Mouse (Mus musculus) thymus, postnatal 36 days (tissue): ENCODE data around the gene Itga9.

Experiments used
- DNase-seq, 2 experiments: peaks; one replicate each; pipeline ENCODE4 v3.0.0; 2022; ENCODE audit warnings: mixed read lengths in 2 of 2

Itga9 gene

GRCm38 (mm10) chr9:118693256-118693655 is 86.8 kb downstream of the Itga9 start:
- no peak for DNase-seq

- DNase-seq = no peak
Observed at GRCm38 (mm10) chr9:118694420-118694825, 87.9 kb downstream of the Itga9 start.

GRCm38 (mm10) chr9:118698191-118698590 is 91.7 kb downstream of the Itga9 start:
- DNase-seq = no peak

- DNase-seq = no peak
Observed at GRCm38 (mm10) chr9:118699716-118700115, 93.2 kb downstream of the Itga9 start.

GRCm38 (mm10) chr9:118700889-118701288 is 94.4 kb downstream of the Itga9 start:
- no peak for DNase-seq

- no peak for DNase-seq
Observed at GRCm38 (mm10) chr9:118701791-118702190, 95.3 kb downstream of the Itga9 start.

GRCm38 (mm10) chr9:118703146-118703545 is 96.7 kb downstream of the Itga9 start:
- no peak for DNase-seq

- DNase-seq = peak; percentile 55 to 69
Observed at GRCm38 (mm10) chr9:118705381-118706074, 99.0 kb downstream of the Itga9 start.

GRCm38 (mm10) chr9:118706176-118706975 is 99.9 kb downstream of the Itga9 start:
- no peak for DNase-seq

- peak; percentile 59 to 72 for DNase-seq
Observed at GRCm38 (mm10) chr9:118710625-118711024, 104.1 kb downstream of the Itga9 start.

- no peak for DNase-seq
Observed at GRCm38 (mm10) chr9:118711749-118712148, 105.3 kb downstream of the Itga9 start.

- no peak for DNase-seq
Observed at GRCm38 (mm10) chr9:118713515-118713914, 107.0 kb downstream of the Itga9 start.

- DNase-seq = peak; percentile 60 to 79
Observed at GRCm38 (mm10) chr9:118714536-118714935, 108.0 kb downstream of the Itga9 start.

GRCm38 (mm10) chr9:118715971-118716628 is 109.6 kb downstream of the Itga9 start:
- peak; percentile 72 to 85 for DNase-seq

- no peak for DNase-seq
Observed at GRCm38 (mm10) chr9:118717436-118717835, 110.9 kb downstream of the Itga9 start.

- peak; percentile 37 to 69 for DNase-seq
Observed at GRCm38 (mm10) chr9:118718511-118718910, 112.0 kb downstream of the Itga9 start.

- no peak for DNase-seq
Observed at GRCm38 (mm10) chr9:118721056-118721455, 114.6 kb downstream of the Itga9 start.

- DNase-seq = no peak
Observed at GRCm38 (mm10) chr9:118722789-118723325, 116.4 kb downstream of the Itga9 start.

GRCm38 (mm10) chr9:118725128-118725527 is 118.6 kb downstream of the Itga9 start:
- DNase-seq = no peak

- DNase-seq = no peak
Observed at GRCm38 (mm10) chr9:118726550-118726949, 120.1 kb downstream of the Itga9 start.

GRCm38 (mm10) chr9:118728296-118728695 is 121.8 kb downstream of the Itga9 start:
- no peak for DNase-seq

- peak in 1 of 2 experiments; percentile 35 for DNase-seq
Observed at GRCm38 (mm10) chr9:118728987-118729386, 122.5 kb downstream of the Itga9 start.

- no peak for DNase-seq
Observed at GRCm38 (mm10) chr9:118730172-118730571, 123.7 kb downstream of the Itga9 start.
